Mouse (Mus musculus) E14TG2a.4 (cell line): ENCODE results near the gene Olfr1416.

ENCODE experiments used
- CTCF ChIP-seq: conservative IDR thresholded peaks from 2 replicates; pipeline ENCODE4 v1.5.1; 2014; ENCODE audit warnings: low read length
- POU5F1 ChIP-seq: IDR thresholded peaks from 2 replicates; pipeline ENCODE4 v1.6.1; 2014; ENCODE audit warnings: low read length, borderline replicate concordance

- TF ChIP-seq CTCF (no peak), POU5F1 (no peak)
Measured at GRCm38 (mm10) chr1:92434986-92435385, 49.9 kb downstream of the Olfr1416 start.
